In genomic region chr1:167781787-167782484, GRCm38 (mm10) we compare ENCODE assay signal across 8 mouse cellular contexts.
DNase-seq lines count a peak whose midpoint lies in the region; ATAC-seq lines count a peak whose summit lies in the region.

No protein-coding gene starts in this region.

- no peak overlapping the region for H3K27ac ChIP-seq in intestine, embryonic 15.5 days
- H3K27ac ChIP-seq in midbrain, embryonic 12.5 days (replicated peaks), result no peak overlapping the region

- DNase-seq in spleen, postnatal 10 days (ENCODE audit: low spot score in 2 of 2), result peak; percentile 6 to 49
- DNase-seq in spleen, adult 12 weeks (ENCODE audit: low spot score), result no peak
- peak; percentile 23 for DNase-seq in cerebellum, adult 9-10 months
- DNase-seq in gastrocnemius, postnatal 10 days, result peak; percentile 77
- DNase-seq in left cerebral cortex, postnatal 14 days (ENCODE audit: low spot score in 2 of 2), result peak; percentile 48 to 52
- peak; percentile 21 for DNase-seq in testis, postnatal 14 days (ENCODE audit: low spot score)

- no peak overlapping the region for H3K9ac ChIP-seq in intestine, embryonic 15.5 days
- no peak overlapping the region for H3K9ac ChIP-seq in midbrain, embryonic 12.5 days (replicated peaks)

- no peak overlapping the region for H3K4me3 ChIP-seq in intestine, embryonic 15.5 days (replicated peaks)
- H3K4me3 ChIP-seq in midbrain, embryonic 12.5 days, result no peak overlapping the region

- H3K4me1 ChIP-seq in intestine, embryonic 15.5 days (replicated peaks), result no peaks in the 10 kb centered on the region
- peaks cover 4% of the 10 kb centered on the region; the same call in 1 of the 2 replicates for H3K4me1 ChIP-seq in midbrain, embryonic 12.5 days

- intact Hi-C loops in left cerebral cortex, postnatal 14 days (cut with DNase I), result loop anchor here (10.0 kb wide), 1 partner anchor 113 kb away; no protein-coding TSS in a partner anchor

- no peaks in the 10 kb centered on the region for H3K36me3 ChIP-seq in intestine, embryonic 15.5 days
- no peaks in the 10 kb centered on the region for H3K36me3 ChIP-seq in midbrain, embryonic 12.5 days

- 65% methylated on average over 10 of the region's 10 CpGs for WGBS in intestine, embryonic 15.5 days
- 40% methylated on average over 10 of the region's 10 CpGs for WGBS in midbrain, embryonic 12.5 days

- ATAC-seq in intestine, embryonic 15.5 days, result peak; percentile 63
- 0 out of 2 replicates have a peak, but pooled peaks have one; percentile 38 for ATAC-seq in midbrain, embryonic 12.5 days (ENCODE audit: low FRiP score, low read depth)

- no peak overlapping the region for H3K4me2 ChIP-seq in intestine, embryonic 15.5 days (replicated peaks)
- H3K4me2 ChIP-seq in midbrain, embryonic 12.5 days (replicated peaks), result no peak overlapping the region

- H3K9me3 ChIP-seq in intestine, embryonic 15.5 days, result no peaks in the 10 kb centered on the region
- no peaks in the 10 kb centered on the region for H3K9me3 ChIP-seq in midbrain, embryonic 12.5 days

- no peaks in the 10 kb centered on the region for H3K27me3 ChIP-seq in intestine, embryonic 15.5 days (replicated peaks)
- H3K27me3 ChIP-seq in midbrain, embryonic 12.5 days, result peaks cover 39% of the 10 kb centered on the region
